Mouse (Mus musculus) CH12.LX (cell line): Measurements from ENCODE around the gene Tcf7. TPM values are rescaled to one million over a fixed set of nuclear protein-coding genes. Genes with fewer than 3 reads are reported as not detected.

ENCODE experiments used
- DNase-seq: peaks from one replicate; pipeline ENCODE4 v3.0.0-alpha.2; 2013; ENCODE audit errors: extremely low read depth
- H3K27ac ChIP-seq: 2 replicates; pipeline ENCODE4 v1.5.1; 2012; ENCODE audit warnings: low read depth, mild to moderate bottlenecking, control low read depth, moderate library complexity; ENCODE audit not compliant: insufficient read depth
- H3K27me3 ChIP-seq: replicated peaks from 2 replicates; pipeline ENCODE3; 2012; ENCODE audit warnings: inconsistent platforms
- H3K36me3 ChIP-seq, 2 experiments: replicated peaks in 1 of 2; 2 replicates each; pipeline versions ENCODE3 to v1.6.1; 2012; ENCODE audit warnings: inconsistent platforms in 1 of 2, low read length in 1 of 2, mild to moderate bottlenecking in 1 of 2, mixed read lengths in 1 of 2, moderate library complexity in 1 of 2; ENCODE audit not compliant: control insufficient read depth in 1 of 2, insufficient read depth in 1 of 2
- H3K4me1 ChIP-seq, 2 experiments: 2 replicates each; pipeline ENCODE4 v1.6.1; 2012; ENCODE audit warnings: inconsistent platforms in 1 of 2, moderate library complexity in 1 of 2; ENCODE audit not compliant: insufficient read depth in 2 of 2, control insufficient read depth in 1 of 2
- H3K4me2 ChIP-seq: 2 replicates; pipeline ENCODE4 v1.6.1; 2012; ENCODE audit warnings: low read depth, mild to moderate bottlenecking, control low read depth; ENCODE audit not compliant: poor library complexity, insufficient read depth, severe bottlenecking
- H3K4me3 ChIP-seq, 3 experiments: fragments of 150-350 bp in 1 of 3; sonication (generic) in 1 of 3; replicated peaks in 1 of 3; 2 replicates each; pipeline versions ENCODE3 to v1.5.1; 2011 to 2012; ENCODE audit warnings: low read depth in 2 of 3, low read length in 2 of 3, mild to moderate bottlenecking in 2 of 3, moderate library complexity in 2 of 3, control low read depth in 1 of 3, improper control_type of control experiment in 1 of 3, inconsistent platforms in 1 of 3, mixed read lengths in 1 of 3; ENCODE audit not compliant: poor library complexity in 1 of 3
- H3K79me2 ChIP-seq: replicated peaks from 2 replicates; pipeline ENCODE4 v1.6.1; 2012; ENCODE audit warnings: mild to moderate bottlenecking, moderate library complexity; ENCODE audit not compliant: control insufficient read depth, poor library complexity, insufficient read depth, severe bottlenecking; ENCODE audit errors: extremely low read depth
- H3K9ac ChIP-seq: 2 replicates; pipeline ENCODE4 v1.6.1; 2012; ENCODE audit warnings: low read depth, mild to moderate bottlenecking, control low read depth, moderate library complexity; ENCODE audit not compliant: insufficient read depth
- H3K9me3 ChIP-seq: replicated peaks from 2 replicates; pipeline ENCODE3; 2012; ENCODE audit warnings: low read length, inconsistent platforms, mixed read lengths
- BHLHE40 ChIP-seq: IDR thresholded peaks from 2 replicates; pipeline ENCODE4 v1.6.1; 2011; ENCODE audit warnings: mild to moderate bottlenecking, low read depth, low read length, improper control_type of control experiment
- CHD2 ChIP-seq: IDR thresholded peaks from 2 replicates; pipeline ENCODE4 v1.6.1; 2011; ENCODE audit warnings: low read length, improper control_type of control experiment
- ELF1 ChIP-seq: IDR thresholded peaks from 2 replicates; pipeline ENCODE4 v1.6.1; 2014; ENCODE audit warnings: low read depth, mild to moderate bottlenecking, inconsistent platforms, low read length, improper control_type of control experiment
- KAT2A ChIP-seq: IDR thresholded peaks from 2 replicates; pipeline ENCODE4 v1.6.1; 2012; ENCODE audit warnings: low read length, improper control_type of control experiment, inconsistent platforms; ENCODE audit not compliant: insufficient replicate concordance
- MAFK ChIP-seq: IDR thresholded peaks from 2 replicates; pipeline ENCODE4 v1.6.1; 2011; ENCODE audit warnings: low read length, improper control_type of control experiment; ENCODE audit not compliant: insufficient replicate concordance
- MAZ ChIP-seq: IDR thresholded peaks from 2 replicates; pipeline ENCODE4 v1.6.1; 2012; ENCODE audit warnings: low read depth, mild to moderate bottlenecking, inconsistent platforms, low read length, improper control_type of control experiment, moderate library complexity
- MXI1 ChIP-seq: IDR thresholded peaks from 2 replicates; pipeline ENCODE4 v1.6.1; 2011; ENCODE audit warnings: mild to moderate bottlenecking, low read depth, low read length, improper control_type of control experiment
- MYC ChIP-seq: IDR thresholded peaks from 2 replicates; pipeline ENCODE4 v1.6.1; 2011; ENCODE audit warnings: low read depth, mild to moderate bottlenecking, improper control_type of control experiment, low read length
- NELFE ChIP-seq: IDR thresholded peaks from 2 replicates; pipeline ENCODE4 v1.6.1; 2011; ENCODE audit warnings: low read depth, low read length, improper control_type of control experiment
- RAD21 ChIP-seq: IDR thresholded peaks from 2 replicates; pipeline ENCODE4 v1.6.1; 2011; ENCODE audit warnings: low read depth, mild to moderate bottlenecking, low read length, improper control_type of control experiment, moderate library complexity
- TBP ChIP-seq: conservative IDR thresholded peaks from 2 replicates; pipeline ENCODE4 v1.6.1; 2011; ENCODE audit warnings: low read depth, low read length, improper control_type of control experiment
- TCF12 ChIP-seq: IDR thresholded peaks from 2 replicates; pipeline ENCODE4 v1.6.1; 2014; ENCODE audit warnings: low read depth, mild to moderate bottlenecking, inconsistent platforms, low read length, improper control_type of control experiment
- UBTF ChIP-seq: IDR thresholded peaks from 2 replicates; pipeline ENCODE4 v1.6.1; 2012; ENCODE audit warnings: low read depth, mild to moderate bottlenecking, inconsistent platforms, low read length, improper control_type of control experiment, moderate library complexity
- USF1 ChIP-seq: IDR thresholded peaks from 2 replicates; pipeline ENCODE4 v1.6.1; 2014; ENCODE audit warnings: low read depth, mild to moderate bottlenecking, inconsistent platforms, low read length, improper control_type of control experiment
- ZC3H11A ChIP-seq: IDR thresholded peaks from 2 replicates; pipeline ENCODE4 v1.6.1; 2012; ENCODE audit warnings: low read depth, mild to moderate bottlenecking, inconsistent platforms, low read length, improper control_type of control experiment
- ZKSCAN1 ChIP-seq: IDR thresholded peaks from 2 replicates; pipeline ENCODE4 v1.6.1; 2012; ENCODE audit warnings: low read depth, inconsistent platforms, low read length, improper control_type of control experiment, borderline replicate concordance
- ZMIZ1 ChIP-seq: IDR thresholded peaks from 2 replicates; pipeline ENCODE4 v1.6.1; 2012; ENCODE audit warnings: low read depth, mild to moderate bottlenecking, inconsistent platforms, low read length, improper control_type of control experiment
- dilution Hi-C: fragments of 300-500 bp; cut with MboI; formaldehyde crosslinking; loops from 2 replicates; pipeline ENCODE4 v1.14.3; 2020; ENCODE audit warnings: low sequenced_read_pairs; ENCODE audit not compliant: extremely low pct_unique_long_range_greater_than_20kb, extremely low pct_ligation_motif_present
- in situ Hi-C: fragments of 300-500 bp; cut with MboI; formaldehyde crosslinking; loops from 3 replicates; pipeline ENCODE4 v1.14.3; 2019; ENCODE audit warnings: low sequenced_read_pairs, low pct_ligation_motif_present, low pct_unique_long_range_greater_than_20kb, mixed read lengths
- polyA plus RNA-seq: library from polyadenylated mRNA; unstranded; fragments of >175 nt; gene quantifications from 2 replicates; pipeline ENCODE4 v1.2.1, GENCODE M21; 2012; ENCODE audit warnings: low read depth; ENCODE audit not compliant: insufficient read length
- total RNA-seq, 2 experiments: library from RNA; depleted of rRNA; stranded (reverse); fragments of 300-350 nt in 1 of 2; fragments of >200 nt in 1 of 2; gene quantifications; 2 replicates each; pipeline ENCODE4 v1.2.3; 2012 to 2014

Gene Tcf7
- total and polyA plus RNA-seq, 3 experiments: 0.55 to 5.5 (median 0.85) TPM

- H3K4me1 ChIP-seq: peaks cover 0 to 17% of the 10 kb centered on the region in 2 experiments; a peak in 2 of 4 replicates
- H3K27me3 ChIP-seq: peaks cover 15% of the 10 kb centered on the region
- dilution Hi-C loops (no loop called here), in situ Hi-C loops (loop anchor here (10.0 kb wide), 2 partner anchors 83 to 173 kb away; partner anchors contain the start of gene Olfr1373)
- H3K79me2 ChIP-seq: peaks cover 8% of the 10 kb centered on the region
- TF ChIP-seq RAD21 (no peak), ZKSCAN1 (no peak), MAZ (no peak), MAFK (no peak), ZC3H11A (no peak), USF1 (no peak)
- H3K27ac ChIP-seq: no peak overlapping the region
- no peak overlapping the region for H3K4me2 ChIP-seq
- DNase-seq: no peak
- H3K4me3 ChIP-seq: no peak overlapping the region
- H3K36me3 ChIP-seq: no peaks in the 10 kb centered on the region
- H3K9me3 ChIP-seq: no peaks in the 10 kb centered on the region
- H3K9ac ChIP-seq: no peak overlapping the region
Observed at GRCm38 (mm10) chr11:52227466-52228226, 55.2 kb downstream of the Tcf7 start.

GRCm38 (mm10) chr11:52227053-52227452 lies 55.8 kb downstream of the Tcf7 start:
- TF ChIP-seq BHLHE40: no peak
- TF ChIP-seq TBP: no peak
- no peak for TF ChIP-seq ELF1
- no peak for TF ChIP-seq MXI1
- TF ChIP-seq MYC: no peak
- TF ChIP-seq KAT2A: no peak
- no peak for TF ChIP-seq NELFE
- TF ChIP-seq TCF12: no peak
- TF ChIP-seq ZMIZ1: no peak
- no peak for TF ChIP-seq UBTF
- no peak for TF ChIP-seq ZC3H11A
- no peak for TF ChIP-seq CHD2
- no peak for TF ChIP-seq RAD21
- H3K27me3 ChIP-seq: peaks cover 15% of the 10 kb centered on the region
- no peak overlapping the region for H3K4me3 ChIP-seq
- no peak overlapping the region for H3K27ac ChIP-seq
- H3K36me3 ChIP-seq: no peaks in the 10 kb centered on the region
- DNase-seq: no peak
- H3K79me2 ChIP-seq: peaks cover 2% of the 10 kb centered on the region
- dilution Hi-C loops (no loop called here), in situ Hi-C loops (loop anchor here (10.0 kb wide), 2 partner anchors 82 to 172 kb away; partner anchors contain the start of gene Olfr1373)
- H3K9me3 ChIP-seq: no peaks in the 10 kb centered on the region
- no peak overlapping the region for H3K9ac ChIP-seq
- H3K4me2 ChIP-seq: no peak overlapping the region
- H3K4me1 ChIP-seq: peaks cover 0 to 17% of the 10 kb centered on the region in 2 experiments; a peak in 2 of 4 replicates
